Mouse (Mus musculus): ENCODE measurements at regions not wholly inside any gene's neighbourhood (a gene's known extent, or its start where the extent isn't known, plus 50 kb on each side); places are given as distances from the start of the nearest gene placed in this dataset.

DNA sequence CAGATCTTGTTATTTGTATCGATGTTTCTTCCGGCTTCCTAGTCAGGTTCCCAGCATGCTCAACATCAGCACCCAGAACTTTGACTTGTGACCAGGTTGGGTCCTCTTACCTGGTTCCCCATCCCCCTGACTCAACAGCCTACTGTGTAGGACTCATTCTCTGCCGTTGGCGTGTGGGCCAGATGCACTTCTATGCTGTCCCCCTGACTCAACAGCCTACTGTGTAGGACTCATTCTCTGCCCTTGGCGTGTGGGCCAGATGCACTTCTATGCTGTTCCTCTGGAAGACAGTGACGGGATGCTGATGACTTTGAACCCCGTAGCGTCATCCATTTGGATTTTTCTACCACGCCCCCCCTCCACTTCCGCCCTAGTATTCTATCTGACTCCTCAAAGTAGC, 389.6 kb downstream of the Atp23 start:
- no peak for TF ChIP-seq CTCF (IDR thresholded peaks at IDR 0.05; ENCODE audit: low read depth, low read length)
- TF ChIP-seq EP300 (IDR thresholded peaks at IDR 0.05; ENCODE audit: insufficient read depth, low read depth, low read length), result no peak
- no peak for TF ChIP-seq POLR2A (IDR thresholded peaks at IDR 0.05; ENCODE audit: insufficient read depth, low read length)
